25 mouse cellular contexts compared by ENCODE assay signal in genomic region chr5:114072262-114072661, GRCm38 (mm10). TPM values are rescaled to one million over a fixed set of nuclear protein-coding genes. Genes with fewer than 3 reads are reported as not detected.
DNase-seq lines count a peak whose midpoint lies in the region; ATAC-seq lines count a peak whose summit lies in the region.
"Had no signal": no experiment of that assay in that cellular context is flagged by ENCODE, and none has a peak within 500 bp of the region (broad histone marks: within the 10 kb centered on the region; RNA-seq: fewer than 3 reads in every experiment).

No protein-coding gene starts in this region.

- H3K9me3 ChIP-seq in midbrain, embryonic 12.5 days, result no peaks in the 10 kb centered on the region
- no peaks in the 10 kb centered on the region for H3K9me3 ChIP-seq in midbrain, embryonic 16.5 days (replicated peaks; ENCODE audit: control insufficient read depth, low read length, poor library complexity, severe bottlenecking)
- H3K9me3 ChIP-seq in midbrain, embryonic 14.5 days (ENCODE audit: control insufficient read depth, low read length), result no peaks in the 10 kb centered on the region
- H3K9me3 ChIP-seq: forebrain, embryonic 15.5 days; heart, embryonic 10.5 days; limb, embryonic 15.5 days; liver, embryonic 15.5 days; lung, embryonic 15.5 days had no signal

- H3K4me1 ChIP-seq in midbrain, embryonic 12.5 days, result peaks cover 9% of the 10 kb centered on the region; the same call in 1 of the 2 replicates
- H3K4me1 ChIP-seq in midbrain, embryonic 16.5 days (ENCODE audit: control insufficient read depth, insufficient read depth, low read length), result peaks cover 4% of the 10 kb centered on the region; the same call in 1 of the 2 replicates
- H3K4me1 ChIP-seq in midbrain, embryonic 14.5 days (ENCODE audit: control insufficient read depth, insufficient read depth, low read length), result no peaks in the 10 kb centered on the region
- H3K4me1 ChIP-seq: heart, embryonic 10.5 days; limb, embryonic 15.5 days; liver, embryonic 15.5 days; lung, embryonic 15.5 days had no signal

- H3K4me3 ChIP-seq in midbrain, embryonic 12.5 days, result no peak overlapping the region
- no peak overlapping the region for H3K4me3 ChIP-seq in midbrain, embryonic 16.5 days (ENCODE audit: low read depth, low read length)
- H3K4me3 ChIP-seq in midbrain, embryonic 14.5 days (replicated peaks; ENCODE audit: low read depth, low read length), result no peak overlapping the region
- H3K4me3 ChIP-seq: forebrain, embryonic 15.5 days; heart, embryonic 10.5 days; limb, embryonic 15.5 days; liver, embryonic 15.5 days; lung, embryonic 15.5 days had no signal

- no peaks in the 10 kb centered on the region for H3K27me3 ChIP-seq in midbrain, embryonic 12.5 days
- H3K27me3 ChIP-seq in midbrain, embryonic 16.5 days (ENCODE audit: control insufficient read depth, insufficient read depth, low read depth, low read length), result no peaks in the 10 kb centered on the region
- H3K27me3 ChIP-seq in midbrain, embryonic 14.5 days (ENCODE audit: control insufficient read depth, insufficient read depth, low read length), result no peaks in the 10 kb centered on the region
- H3K27me3 ChIP-seq: forebrain, embryonic 15.5 days; limb, embryonic 15.5 days; liver, embryonic 15.5 days; lung, embryonic 15.5 days had no signal

- H3K9ac ChIP-seq in midbrain, embryonic 12.5 days (replicated peaks), result no peak overlapping the region
- H3K9ac ChIP-seq in midbrain, embryonic 16.5 days (ENCODE audit: low read depth, low read length), result no peak overlapping the region
- H3K9ac ChIP-seq in midbrain, embryonic 14.5 days (replicated peaks; ENCODE audit: low read length), result no peak overlapping the region
- H3K9ac ChIP-seq: forebrain, embryonic 15.5 days; limb, embryonic 15.5 days; liver, embryonic 15.5 days; lung, embryonic 15.5 days had no signal

- no peak overlapping the region for H3K4me2 ChIP-seq in midbrain, embryonic 12.5 days (replicated peaks)
- H3K4me2 ChIP-seq in midbrain, embryonic 16.5 days (ENCODE audit: low read length), result no peak overlapping the region
- H3K4me2 ChIP-seq in midbrain, embryonic 14.5 days (ENCODE audit: low read length), result no peak overlapping the region
- H3K4me2 ChIP-seq: forebrain, embryonic 15.5 days; limb, embryonic 15.5 days; liver, embryonic 15.5 days; lung, embryonic 15.5 days had no signal

- H3K27ac ChIP-seq in midbrain, embryonic 12.5 days (replicated peaks), result peak overlapping the region; percentile 7; the same call in 1 of the 2 replicates
- H3K27ac ChIP-seq in midbrain, embryonic 16.5 days (ENCODE audit: low read length), result no peak overlapping the region
- H3K27ac ChIP-seq in midbrain, embryonic 14.5 days (replicated peaks; ENCODE audit: low read depth, low read length), result 0 out of 2 replicates have a peak overlapping the region, but pooled peaks have one; percentile 37
- H3K27ac ChIP-seq: forebrain, embryonic 15.5 days; heart, embryonic 10.5 days; limb, embryonic 15.5 days; liver, embryonic 15.5 days; lung, embryonic 15.5 days had no signal

- peak; percentile 15 for DNase-seq in CD4-positive, CD25-positive, alpha-beta regulatory T cell, adult 2 months (ENCODE audit: low read depth, low spot score)
- peak; percentile 82 for DNase-seq in embryo, embryonic 10 days (ENCODE audit: low spot score)
- DNase-seq in midbrain, embryonic 14.5 days, result peak; percentile 51
- no peak for DNase-seq in yolk sac, embryonic 10.5 days (ENCODE audit: low spot score)
- DNase-seq in cerebellum, postnatal 25 days, result no peak
- DNase-seq: adrenal gland, adult 8-10 months; cerebellum, adult 8-10 months; gastrocnemius, postnatal 10 days; heart, postnatal 4 days; kidney, adult 8-10 months; kidney, postnatal 10 days; left cerebral cortex, postnatal 4 days; lung, postnatal 4 days; right cerebral cortex, postnatal 25 days; spleen, adult 18-20 months had no signal

- 37% methylated on average over 2 of the region's 2 CpGs for WGBS in midbrain, embryonic 12.5 days
- WGBS in midbrain, embryonic 16.5 days, result 39% methylated on average over 2 of the region's 2 CpGs
- WGBS in midbrain, embryonic 14.5 days, result 38% methylated on average over 2 of the region's 2 CpGs

- ATAC-seq in CD4-positive, CD25-positive, alpha-beta regulatory T cell, adult 4 months, result no peak
- ATAC-seq in midbrain, embryonic 12.5 days (ENCODE audit: low FRiP score, low read depth), result no peak
- ATAC-seq in midbrain, embryonic 16.5 days, result no peak
- no peak for ATAC-seq in midbrain, embryonic 14.5 days (ENCODE audit: low FRiP score, low TSS enrichment)
- ATAC-seq: forebrain, embryonic 15.5 days; Patski had no signal

- H3K36me3 ChIP-seq in midbrain, embryonic 12.5 days, result no peaks in the 10 kb centered on the region
- no peaks in the 10 kb centered on the region for H3K36me3 ChIP-seq in midbrain, embryonic 16.5 days (ENCODE audit: control insufficient read depth, insufficient read depth, low read length)
- peaks cover 8% of the 10 kb centered on the region; the same call in 1 of the 2 replicates for H3K36me3 ChIP-seq in midbrain, embryonic 14.5 days (ENCODE audit: control insufficient read depth, insufficient read depth, low read length)
- H3K36me3 ChIP-seq: forebrain, embryonic 15.5 days; heart, embryonic 10.5 days; limb, embryonic 15.5 days; liver, embryonic 15.5 days; lung, embryonic 15.5 days had no signal

RNA-seq across cellular contexts. Expression of gene Usp30, which starts 7.0 kb away (rescaled TPM):
- 1 to 10 TPM; 2.6 to 2.7 TPM for polyA plus RNA-seq in CD4-positive, CD25-positive, alpha-beta regulatory T cell, adult 4 months (2017; shearing (Covaris generic))
- 17.5 and 19.4 TPM in 2 replicates for polyA plus RNA-seq in midbrain, embryonic 12.5 days (2016; fragmentation: Nextera tagmentation; extraction: Ambion mirVana)
- 19.9 and 22.7 TPM in 2 replicates for polyA plus RNA-seq in midbrain, embryonic 16.5 days (2015; fragmentation: Nextera tagmentation; extraction: Ambion mirVana)
- 16.3 and 20.0 TPM in 2 replicates for polyA plus RNA-seq in midbrain, embryonic 14.5 days (2014; fragmentation: Nextera tagmentation; extraction: Ambion mirVana)

RNA-seq across cellular contexts. Expression of gene Svop, which starts 19.1 kb away (rescaled TPM):
- polyA plus RNA-seq in CD4-positive, CD25-positive, alpha-beta regulatory T cell, adult 4 months (2017; shearing (Covaris generic)), result not detected
- 47.6 and 51.7 TPM in 2 replicates for polyA plus RNA-seq in midbrain, embryonic 12.5 days (2016; fragmentation: Nextera tagmentation; extraction: Ambion mirVana)
- polyA plus RNA-seq in midbrain, embryonic 16.5 days (2015; fragmentation: Nextera tagmentation; extraction: Ambion mirVana), result 111 and 113 TPM in 2 replicates
- 88.8 and 105 TPM in 2 replicates for polyA plus RNA-seq in midbrain, embryonic 14.5 days (2014; fragmentation: Nextera tagmentation; extraction: Ambion mirVana)
- polyA plus RNA-seq: liver, embryonic 15.5 days; thymus, postnatal 0 days had no signal

RNA-seq across cellular contexts. Expression of gene Alkbh2, which starts 55.8 kb away (rescaled TPM):
- 1 to 10 TPM; 3.8 to 6.6 TPM for polyA plus RNA-seq in CD4-positive, CD25-positive, alpha-beta regulatory T cell, adult 4 months (2017; shearing (Covaris generic))
- 8.9 and 12.7 TPM in 2 replicates for polyA plus RNA-seq in midbrain, embryonic 12.5 days (2016; fragmentation: Nextera tagmentation; extraction: Ambion mirVana)
- 5.1 and 5.8 TPM in 2 replicates for polyA plus RNA-seq in midbrain, embryonic 16.5 days (2015; fragmentation: Nextera tagmentation; extraction: Ambion mirVana)
- 5.2 and 5.3 TPM in 2 replicates for polyA plus RNA-seq in midbrain, embryonic 14.5 days (2014; fragmentation: Nextera tagmentation; extraction: Ambion mirVana)

RNA-seq across cellular contexts. Expression of gene Ung, which starts 57.9 kb away (rescaled TPM):
- polyA plus RNA-seq in CD4-positive, CD25-positive, alpha-beta regulatory T cell, adult 4 months (2017; shearing (Covaris generic)), result 1 to 10 TPM; 3.7 to 9.2 TPM
- 40.2 and 41.6 TPM in 2 replicates for polyA plus RNA-seq in midbrain, embryonic 12.5 days (2016; fragmentation: Nextera tagmentation; extraction: Ambion mirVana)
- 8.2 and 9.1 TPM in 2 replicates for polyA plus RNA-seq in midbrain, embryonic 16.5 days (2015; fragmentation: Nextera tagmentation; extraction: Ambion mirVana)
- polyA plus RNA-seq in midbrain, embryonic 14.5 days (2014; fragmentation: Nextera tagmentation; extraction: Ambion mirVana), result 5.4 TPM in 2 replicates

Comparison
In these comparisons a context has a peak if more than half of its experiments do, and no peak if none do; other contexts are left out.
1. DNase-seq: peak in CD4-positive, CD25-positive, alpha-beta regulatory T cell, adult 2 months (single experiment), embryo, embryonic 10 days (single experiment) and midbrain, embryonic 14.5 days (single experiment); none in yolk sac, embryonic 10.5 days (single experiment) and cerebellum, postnatal 25 days (0 of 2).
2. RNA of gene Svop, which starts 19.1 kb away (polyA plus RNA-seq): 111 to 113 TPM in midbrain, embryonic 16.5 days, 88.8 to 105 TPM in midbrain, embryonic 14.5 days and 47.6 to 51.7 TPM in midbrain, embryonic 12.5 days; not detected in CD4-positive, CD25-positive, alpha-beta regulatory T cell, adult 4 months; every median in the first group is over 10 times any median in the second.